Mouse (Mus musculus): Measurements from ENCODE around the gene Eva1a.

Eva1a gene

DNA sequence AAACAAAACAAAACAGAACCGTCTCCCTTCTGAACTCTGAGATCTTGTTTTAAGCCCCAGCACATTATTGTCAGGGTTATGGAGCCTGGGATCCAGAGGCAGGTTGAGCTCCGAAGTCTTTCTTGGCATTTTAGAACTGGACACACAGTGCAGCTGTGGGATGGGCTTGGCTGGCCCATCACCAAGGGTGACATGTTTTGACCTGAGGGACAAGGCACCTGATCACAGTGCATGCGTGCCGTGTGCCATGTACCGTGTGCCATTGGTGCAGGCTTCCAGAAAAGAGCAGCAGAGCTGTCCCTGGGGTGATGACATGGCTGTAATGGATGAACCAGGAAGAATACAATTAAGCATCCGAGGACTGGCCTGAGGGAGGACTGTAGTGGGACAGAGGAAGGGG lies 29.6 kb downstream of the Eva1a start:
- no peak for DNase-seq

DNA sequence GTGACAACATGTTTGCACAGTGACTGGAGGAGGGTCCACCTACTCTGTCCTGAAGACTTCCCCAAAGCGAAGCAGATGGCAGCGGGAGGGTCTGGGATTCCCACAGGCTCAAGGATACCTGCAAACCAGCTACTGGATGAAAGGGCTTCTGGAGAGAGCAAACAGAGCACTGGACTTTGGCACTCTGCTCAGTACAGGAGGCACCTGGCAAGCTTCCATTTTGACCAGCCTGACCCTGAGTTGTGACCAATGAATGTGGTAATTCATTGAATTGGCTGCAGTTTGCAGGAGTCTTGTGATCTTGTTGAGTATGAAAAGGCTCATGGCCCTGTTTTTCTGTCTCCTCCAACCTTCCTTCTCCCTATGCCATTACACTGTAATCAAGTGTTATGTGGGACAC lies 32.2 kb downstream of the Eva1a start:
- DNase-seq: no peak

GRCm38 (mm10) chr6:82073567-82073966 lies 32.7 kb downstream of the Eva1a start:
- no peak for DNase-seq

- DNase-seq: no peak
These were observed 35.5 kb downstream of the Eva1a start for GRCm38 (mm10) chr6:82076364-82076763.

DNA sequence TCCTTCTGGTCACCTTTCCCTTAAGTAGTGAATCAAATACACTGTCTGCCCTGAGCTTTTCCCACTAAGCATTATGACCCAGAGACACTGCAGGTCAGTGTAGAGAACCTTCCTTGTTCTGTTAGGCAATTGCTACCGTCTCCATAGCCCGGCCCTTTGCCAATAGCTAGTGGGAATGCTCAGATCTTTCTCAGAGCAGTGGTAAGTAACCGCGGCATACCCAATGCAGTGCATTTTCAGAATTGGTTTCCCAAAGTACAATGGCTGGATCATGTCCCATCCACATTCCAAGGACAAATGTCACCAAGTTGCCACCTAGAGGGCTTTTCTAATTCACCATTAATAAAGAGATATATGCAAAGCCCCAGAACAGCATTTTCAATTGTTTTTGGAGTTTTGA lies 38.0 kb downstream of the Eva1a start:
- DNase-seq: no peak

GRCm38 (mm10) chr6:82083655-82084054 lies 42.8 kb downstream of the Eva1a start:
- no peak for DNase-seq

DNA sequence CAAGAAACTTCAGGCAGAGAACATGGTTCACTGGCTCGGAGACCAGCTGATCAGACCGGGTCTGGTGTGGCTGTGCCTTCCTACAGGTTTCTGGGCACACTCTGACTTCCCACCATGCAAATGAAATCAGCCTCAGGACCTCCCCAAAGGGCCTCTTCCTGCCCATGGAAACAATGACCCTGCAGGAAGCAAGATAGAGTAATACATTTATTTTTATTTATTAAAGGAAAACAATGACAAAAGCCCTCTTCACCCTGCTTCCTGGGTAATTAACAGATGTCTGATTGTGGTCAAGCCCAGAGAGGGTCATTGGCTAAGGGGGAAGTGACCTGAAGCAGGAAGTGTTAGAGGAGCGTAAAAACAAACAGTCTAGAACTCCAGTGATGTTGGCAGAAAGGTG lies 43.4 kb downstream of the Eva1a start:
- DNase-seq: no peak

DNA sequence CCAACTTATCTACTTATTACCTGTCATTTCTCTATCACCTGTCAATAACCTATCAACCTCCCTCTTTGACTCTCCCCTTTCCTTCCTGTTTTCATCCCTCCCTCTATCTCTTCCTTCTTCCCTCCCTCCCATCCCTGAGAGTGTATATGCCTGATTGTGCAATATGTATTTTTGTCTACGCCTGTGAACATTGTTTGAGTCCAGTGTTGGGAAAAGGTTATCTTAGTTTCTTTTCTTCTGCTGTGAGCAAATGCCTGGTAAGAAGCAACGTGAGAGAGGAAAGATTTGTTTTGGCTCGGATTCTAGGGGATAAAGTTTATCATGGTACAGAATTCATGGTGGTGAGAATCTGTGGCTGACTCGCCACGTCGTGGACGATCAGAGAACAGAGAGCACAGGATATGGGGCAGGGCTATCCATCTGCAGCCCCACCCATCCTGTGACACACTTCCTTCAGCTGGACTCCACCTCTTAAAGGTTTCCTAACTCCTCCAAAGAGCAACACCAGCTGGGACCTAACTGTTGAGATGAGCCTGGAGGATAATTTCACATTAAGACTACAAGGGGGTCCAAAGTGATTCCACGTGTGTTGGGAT lies 44.6 kb downstream of the Eva1a start:
- DNase-seq: no peak

DNA sequence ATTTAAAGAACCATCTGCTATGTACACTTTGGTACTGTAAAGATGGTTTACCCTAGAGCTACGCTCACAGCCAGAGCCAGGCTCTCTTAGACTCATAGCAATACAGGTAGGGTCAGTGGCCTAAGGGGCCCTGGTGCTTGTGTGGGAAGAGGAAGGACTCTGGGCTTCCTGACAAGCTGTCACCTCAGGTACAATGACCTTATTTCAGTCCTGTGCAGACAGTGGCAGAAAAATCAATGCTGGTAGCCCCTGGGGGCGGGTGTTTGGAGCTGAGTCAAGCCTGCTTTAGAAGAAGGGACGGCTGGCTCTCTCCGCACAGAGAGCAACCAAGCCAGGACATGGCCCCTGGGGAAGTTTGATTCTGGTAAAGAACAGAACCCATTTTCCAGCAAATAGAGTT lies 47.3 kb downstream of the Eva1a start:
- DNase-seq: no peak

- peak; percentile 20 for DNase-seq
These were observed 50.9 kb downstream of the Eva1a start for GRCm38 (mm10) chr6:82091773-82092172.

- no peak for DNase-seq
These were observed 56.9 kb downstream of the Eva1a start for GRCm38 (mm10) chr6:82097705-82098104.

DNA sequence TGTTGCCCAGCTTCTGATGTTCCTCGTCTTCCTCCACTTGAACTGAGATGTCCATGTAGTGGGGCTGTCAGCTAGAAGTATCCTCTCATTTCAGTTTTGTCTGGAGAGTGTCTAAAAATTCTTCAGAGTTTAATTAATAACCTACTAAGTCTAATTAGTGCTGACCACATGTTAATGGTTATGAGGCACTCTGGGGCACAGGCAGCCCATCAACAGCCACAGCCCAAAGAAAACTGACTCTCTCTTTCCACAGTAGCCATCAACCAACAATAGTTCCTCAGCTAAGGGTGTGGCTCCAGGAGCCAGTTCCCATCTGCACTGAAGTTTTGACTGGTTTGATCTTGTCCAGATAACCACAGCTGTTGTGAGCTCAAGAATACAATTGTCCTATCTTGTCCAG lies 57.6 kb downstream of the Eva1a start:
- DNase-seq: no peak

- DNase-seq: no peak
These were observed 69.6 kb downstream of the Eva1a start for GRCm38 (mm10) chr6:82110473-82110872.

DNA sequence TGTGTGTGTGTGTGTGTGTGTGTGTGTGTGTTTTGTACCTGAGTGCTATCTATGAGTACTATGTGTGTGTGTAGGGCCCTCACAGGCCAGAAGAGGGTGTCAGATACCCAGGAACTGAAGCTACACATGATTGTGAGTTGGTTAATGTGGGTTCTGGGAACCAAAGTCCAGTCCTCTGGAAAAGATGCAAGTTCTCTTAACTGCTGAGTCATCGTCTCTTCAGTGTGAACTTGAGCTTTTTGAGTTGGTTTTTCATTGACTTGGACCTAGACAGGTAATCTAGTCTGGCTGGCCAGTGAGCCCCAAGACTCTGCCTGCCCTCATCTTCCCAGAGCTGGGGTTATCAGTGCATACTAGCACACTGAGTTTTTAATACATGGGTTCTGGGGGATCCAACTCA lies 70.3 kb downstream of the Eva1a start:
- DNase-seq: no peak

- DNase-seq: no peak
These were observed 70.7 kb downstream of the Eva1a start for GRCm38 (mm10) chr6:82111540-82111939.

- DNase-seq: no peak
These were observed 71.6 kb downstream of the Eva1a start for GRCm38 (mm10) chr6:82112127-82113090.

DNA sequence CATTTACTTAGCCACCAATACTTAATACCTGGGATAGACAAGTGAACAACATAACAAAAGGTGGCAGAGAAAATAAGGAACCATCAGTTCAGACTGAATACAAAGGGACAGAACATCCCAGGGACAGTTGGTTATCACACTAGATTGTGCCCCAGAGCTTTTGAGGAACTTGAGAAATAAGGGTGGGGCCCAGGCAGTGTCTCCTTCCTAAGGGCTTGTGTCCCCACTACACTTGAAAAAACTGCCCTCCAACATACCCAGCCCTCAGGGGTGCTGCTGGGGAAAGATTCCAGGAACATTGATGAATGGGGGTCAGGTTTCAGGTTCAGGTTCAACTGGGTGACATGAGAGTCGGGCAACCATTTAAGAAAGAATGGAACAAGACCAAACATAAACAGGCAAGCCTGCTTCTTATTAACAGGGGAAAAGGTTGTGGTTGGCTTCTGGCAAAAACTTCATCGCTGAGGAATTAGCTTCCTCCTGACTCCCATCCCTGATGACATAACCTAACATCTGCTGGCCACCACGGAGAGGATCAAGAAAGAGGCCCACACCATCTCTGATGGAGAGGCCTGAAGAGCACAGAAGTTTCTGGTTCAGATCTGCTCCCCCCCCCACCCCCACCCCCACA lies 74.6 kb downstream of the Eva1a start:
- no peak for DNase-seq

DNA sequence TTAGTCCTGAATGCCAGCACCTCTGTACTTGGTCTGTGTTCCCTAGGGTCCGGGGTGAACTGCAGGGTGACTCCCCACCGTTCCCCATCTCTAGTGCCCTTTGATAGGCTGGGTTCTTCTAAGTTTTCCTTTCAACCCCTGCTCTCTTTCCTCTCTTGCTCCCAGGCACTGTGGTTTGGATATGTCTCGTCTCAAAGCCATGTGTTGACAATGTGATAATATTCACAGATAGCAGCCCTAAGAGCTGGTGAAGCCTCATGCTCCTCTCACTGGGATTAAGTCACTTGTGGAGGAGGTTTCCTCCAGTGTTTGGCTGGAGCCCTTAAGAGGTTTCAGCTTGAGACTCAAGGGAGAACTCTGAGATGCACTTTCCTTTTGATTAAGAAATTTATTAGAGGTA lies 75.3 kb downstream of the Eva1a start:
- no peak for DNase-seq

DNA sequence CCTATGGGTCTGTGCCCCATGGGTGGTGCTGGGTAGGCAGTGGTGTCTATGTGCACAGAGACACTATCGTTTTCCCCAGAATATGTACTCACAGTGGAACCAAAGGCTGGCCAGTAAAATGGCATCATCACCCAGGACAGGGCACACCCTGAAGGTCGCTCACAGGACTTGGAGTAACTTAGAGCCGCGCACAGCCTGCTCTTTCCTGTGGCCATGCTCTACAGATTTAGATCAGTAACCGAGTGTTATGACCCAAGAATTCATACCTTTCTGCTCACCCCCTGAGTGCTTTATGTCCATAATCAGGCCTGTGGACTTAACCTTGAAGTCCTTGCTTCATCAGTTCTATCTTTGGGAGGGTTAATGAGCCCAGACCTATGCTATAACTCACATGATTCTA lies 77.0 kb downstream of the Eva1a start:
- no peak for DNase-seq

DNA sequence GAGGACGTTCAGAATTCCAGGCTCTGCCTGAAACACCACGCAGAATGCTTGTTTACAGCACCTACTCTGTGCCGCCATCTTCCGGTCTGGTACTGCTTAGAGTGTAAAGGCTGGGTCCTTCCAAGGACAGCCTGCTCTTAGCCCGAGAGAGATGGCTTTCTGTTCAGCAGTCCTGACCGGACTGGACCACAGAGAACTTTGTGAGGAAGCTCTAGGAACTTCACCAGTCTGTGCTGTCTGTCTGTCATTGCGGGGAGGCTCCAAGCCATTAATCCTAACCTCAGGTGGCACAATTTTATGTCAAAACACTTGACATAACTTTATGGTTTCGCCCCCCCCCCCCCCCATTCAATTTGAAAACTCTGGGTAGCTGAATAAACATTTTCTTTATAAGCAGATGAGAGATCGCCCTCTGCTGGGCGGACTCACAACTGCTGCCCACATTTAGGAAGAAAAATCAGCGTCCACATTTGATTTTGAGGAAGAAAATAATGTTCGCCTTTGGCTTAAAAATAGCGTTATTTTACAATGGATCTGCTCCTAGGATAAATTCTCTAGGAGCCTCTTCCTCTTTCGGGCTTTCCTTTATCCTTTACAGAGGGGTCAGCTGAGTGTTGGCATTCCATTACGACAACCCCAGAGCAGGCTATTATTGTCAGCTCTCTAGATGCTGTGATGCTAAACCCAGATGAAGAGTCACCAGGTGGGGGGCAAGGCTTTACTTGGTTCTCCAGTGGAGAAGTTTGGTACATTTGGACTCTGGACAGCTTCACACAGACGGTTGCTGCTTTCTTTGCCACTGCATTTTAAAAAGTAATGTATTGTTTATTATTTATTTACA lies 78.7 kb downstream of the Eva1a start:
- DNase-seq: peak; percentile 77

DNA sequence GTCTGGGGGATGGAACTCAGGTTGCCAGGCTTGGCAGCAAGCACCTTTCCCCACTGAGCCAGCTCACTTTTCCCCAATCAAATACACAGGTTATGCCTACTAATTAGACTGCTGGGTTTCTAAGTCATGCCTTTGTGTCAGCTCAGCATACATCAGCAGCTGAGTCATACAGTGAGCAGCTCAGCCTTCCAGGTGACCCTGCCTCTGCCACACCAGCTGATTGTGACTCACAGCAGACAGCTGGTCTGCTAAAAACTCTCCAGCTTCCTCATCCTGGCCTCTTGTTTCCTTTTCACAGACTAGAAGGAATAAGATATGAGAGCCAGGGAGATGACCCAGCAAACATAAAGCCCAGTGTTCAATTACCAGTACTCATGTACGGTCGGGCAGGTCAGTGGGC lies 84.3 kb downstream of the Eva1a start:
- no peak for DNase-seq

GRCm38 (mm10) chr6:82127827-82128226 lies 87.0 kb downstream of the Eva1a start:
- DNase-seq: no peak

GRCm38 (mm10) chr6:82129630-82130217 lies 88.9 kb downstream of the Eva1a start:
- DNase-seq: no peak
